Mouse (Mus musculus) gastrocnemius, postnatal 4 days (tissue): ENCODE results near the gene Prkg1. TPM values are rescaled to one million over a fixed set of nuclear protein-coding genes. Genes with fewer than 3 reads are reported as not detected.

Experiments
- DNase-seq, 2 experiments: peaks; one replicate each; pipeline ENCODE4 v3.0.0; 2021 to 2022; ENCODE audit warnings: low spot score in 2 of 2, mixed read lengths in 2 of 2
- long read RNA-seq, 2 experiments: library from polyadenylated mRNA; stranded (forward); transcript quantifications; one replicate each; pipeline ENCODE4 v2.0.0; 2021
- total RNA-seq, 2 experiments: library from RNA; stranded (reverse); gene quantifications; 2 replicates each; pipeline ENCODE4 v1.2.3; 2021

The Prkg1 gene
- 10 to 100 TPM; 42.3 to 50.1 TPM for total RNA-seq
- long read RNA-seq, experiment 1, partial matches to known transcripts, result 3 of 12 reads
- long read RNA-seq, experiment 1, other reads (novel, unspliced or antisense), result 9 of 12 reads
- long read RNA-seq, experiment 2, partial matches to known transcripts, result 6 of 14 reads
- long read RNA-seq, experiment 2, other reads (novel, unspliced or antisense), result 8 of 14 reads

- peak in 1 of 2 experiments; percentile 48 for DNase-seq
These were observed at the start of gene Prkg1 for GRCm38 (mm10) chr19:31764801-31765340. Prkg1 (minus strand) TSS chr19:31765033.

- no peak for DNase-seq
These were observed 48.3 kb upstream of the Prkg1 start for GRCm38 (mm10) chr19:31813087-31813486.

- no peak for DNase-seq
These were observed 46.5 kb upstream of the Prkg1 start for GRCm38 (mm10) chr19:31811371-31811770.

GRCm38 (mm10) chr19:31805391-31805790 is 40.6 kb upstream of the Prkg1 start:
- no peak for DNase-seq

DNA sequence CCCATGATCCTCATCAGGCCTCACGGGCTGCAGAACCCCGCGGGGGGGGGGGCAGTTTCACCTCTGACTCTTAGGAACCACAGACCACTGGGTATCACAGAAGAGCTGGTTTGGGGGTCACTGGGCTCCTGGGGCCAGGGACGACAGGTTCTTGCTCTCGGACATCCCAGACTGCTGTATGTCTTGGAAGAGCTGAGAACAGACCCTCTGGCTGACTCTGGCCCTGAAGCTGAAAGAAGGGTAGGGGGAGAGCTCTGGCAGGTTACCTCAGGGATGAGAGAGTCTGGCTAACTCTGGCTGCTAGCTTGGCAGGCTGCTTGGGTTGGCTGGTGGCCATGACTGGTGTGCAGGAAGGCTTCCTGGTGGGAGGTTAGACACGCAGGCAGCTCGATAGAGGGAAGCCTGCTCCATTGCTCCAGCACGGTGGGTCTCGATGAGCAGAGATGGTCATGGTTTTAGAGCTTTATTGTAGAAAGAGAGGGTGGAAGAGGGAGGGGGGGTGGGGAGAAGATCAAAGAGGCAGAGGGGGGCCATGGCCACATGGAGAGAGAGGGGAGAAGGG is 30.7 kb upstream of the Prkg1 start:
- DNase-seq, result no peak

DNA sequence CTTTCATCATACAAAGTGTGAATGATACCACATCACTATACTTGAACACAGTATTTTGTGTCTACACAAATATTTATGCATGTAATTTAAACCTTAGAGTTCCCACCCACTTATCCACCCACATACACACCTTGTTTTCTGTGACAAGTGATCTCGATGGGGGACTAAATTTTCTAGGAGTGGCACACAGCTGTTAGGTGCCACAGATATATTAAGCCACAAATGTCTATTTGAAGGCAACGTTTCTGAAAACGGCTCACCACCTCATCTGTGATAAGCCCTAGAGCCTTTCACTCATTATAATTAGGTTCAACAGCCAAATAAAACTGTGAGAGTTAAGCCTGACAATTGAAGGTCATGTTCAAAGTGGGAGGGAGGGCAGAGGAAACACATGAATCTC is 26.9 kb upstream of the Prkg1 start:
- DNase-seq, result no peak

- DNase-seq, result no peak
These were observed 16.7 kb upstream of the Prkg1 start for GRCm38 (mm10) chr19:31781521-31782018.

DNA sequence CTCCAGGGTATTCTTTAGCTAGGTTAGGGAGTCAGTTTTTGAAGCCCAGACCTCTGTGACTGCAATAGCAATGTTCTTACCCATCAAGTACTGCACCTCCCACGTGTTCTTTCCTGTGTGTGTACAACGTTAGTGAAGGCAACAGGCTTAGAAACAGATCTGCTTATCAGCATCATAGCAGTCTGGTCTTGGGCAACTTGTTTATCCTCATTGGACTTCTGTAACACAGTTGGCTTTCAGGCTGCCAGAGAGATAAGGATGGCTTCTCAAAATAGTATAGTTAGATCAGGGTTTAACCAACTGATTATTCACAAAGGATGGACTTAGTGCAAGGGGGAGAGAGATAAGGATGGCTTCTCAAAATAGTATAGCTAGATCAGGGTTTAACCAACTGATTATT is 16.2 kb upstream of the Prkg1 start:
- DNase-seq, result no peak

DNA sequence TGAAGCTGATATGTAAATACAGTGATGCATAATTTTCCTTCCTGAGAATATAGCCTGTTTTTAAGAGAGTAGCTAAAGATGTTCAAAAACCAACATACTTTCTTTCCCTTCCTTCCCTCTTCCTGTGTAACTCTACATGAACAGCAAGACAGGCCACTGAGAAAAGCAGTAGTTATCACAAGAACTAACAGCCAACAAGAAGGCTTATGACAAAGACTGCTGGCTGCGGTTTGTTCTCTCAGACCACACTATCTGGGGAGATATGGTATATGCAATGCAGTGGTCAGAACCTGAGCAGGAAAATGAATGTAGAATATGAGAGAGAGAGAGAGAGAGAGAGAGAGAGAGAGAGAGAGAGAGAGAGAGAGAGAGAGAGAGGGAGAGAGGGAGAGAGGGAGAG is 15.4 kb upstream of the Prkg1 start:
- no peak for DNase-seq

DNA sequence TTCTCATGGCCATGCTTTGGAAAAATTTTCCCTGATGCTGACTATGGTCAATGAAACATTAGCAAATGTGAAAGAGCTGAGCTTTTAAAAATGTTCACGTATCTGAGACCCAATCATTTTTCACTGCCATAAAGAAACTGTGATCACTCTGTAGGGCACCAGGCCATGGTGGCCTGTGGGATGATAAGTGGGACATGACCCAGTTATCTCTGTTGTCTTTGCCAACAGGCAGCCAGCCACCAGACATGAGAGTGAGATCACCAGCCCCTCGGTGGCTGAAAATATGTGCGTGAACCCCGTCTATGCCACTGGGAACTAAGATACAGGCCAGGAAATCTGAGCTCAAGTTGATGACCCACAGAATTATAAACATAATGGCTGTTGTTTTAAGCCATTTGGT is 14.2 kb upstream of the Prkg1 start:
- no peak for DNase-seq

- DNase-seq, result no peak
These were observed 2.2 kb upstream of the Prkg1 start for GRCm38 (mm10) chr19:31767004-31767403.

- no peak for DNase-seq
These were observed 618 bp upstream of the Prkg1 start for GRCm38 (mm10) chr19:31765451-31765850.

DNA sequence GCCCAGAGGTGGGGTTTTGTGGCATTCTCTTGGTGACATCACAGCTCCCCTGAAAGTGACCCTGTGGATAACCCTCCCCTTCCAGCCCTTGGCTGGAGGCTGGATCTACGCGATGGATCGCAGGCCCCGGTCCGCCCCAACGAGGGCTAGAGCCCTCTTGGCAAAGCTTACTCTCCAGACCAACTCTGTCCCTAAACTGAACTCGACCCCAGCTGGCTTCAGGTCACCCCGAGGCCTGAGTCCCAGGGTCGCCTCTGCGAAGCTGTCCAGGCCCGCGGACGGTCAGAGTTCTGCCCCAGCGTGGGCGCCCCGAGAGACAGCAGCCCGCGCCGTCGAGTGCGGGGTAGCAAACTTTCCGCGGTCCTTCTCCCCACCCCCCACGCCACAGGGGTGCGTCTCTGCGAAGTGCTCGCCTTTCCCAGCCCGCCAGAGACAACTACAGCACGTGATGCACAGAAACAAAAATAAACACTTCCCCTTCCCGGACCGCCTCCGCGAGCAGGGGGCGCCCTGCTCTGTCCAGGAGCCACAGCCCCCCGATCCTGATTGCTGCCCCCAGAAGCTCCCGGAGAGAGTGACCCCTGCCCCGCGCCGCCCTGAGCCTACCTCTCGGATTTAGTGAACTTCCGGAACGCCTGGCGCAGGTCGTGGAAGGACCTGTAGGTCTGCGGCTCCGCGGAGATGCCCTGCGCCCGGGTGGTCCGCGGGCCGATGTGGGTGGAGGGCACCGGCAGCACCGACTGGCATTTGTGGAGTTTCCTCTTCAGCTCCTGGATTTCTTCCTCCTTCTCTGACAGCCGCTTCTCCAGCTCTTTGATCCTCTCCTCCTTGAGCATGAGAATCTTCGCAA is 657 bp downstream of the Prkg1 start:
- DNase-seq, result peak; percentile 29 to 43

DNA sequence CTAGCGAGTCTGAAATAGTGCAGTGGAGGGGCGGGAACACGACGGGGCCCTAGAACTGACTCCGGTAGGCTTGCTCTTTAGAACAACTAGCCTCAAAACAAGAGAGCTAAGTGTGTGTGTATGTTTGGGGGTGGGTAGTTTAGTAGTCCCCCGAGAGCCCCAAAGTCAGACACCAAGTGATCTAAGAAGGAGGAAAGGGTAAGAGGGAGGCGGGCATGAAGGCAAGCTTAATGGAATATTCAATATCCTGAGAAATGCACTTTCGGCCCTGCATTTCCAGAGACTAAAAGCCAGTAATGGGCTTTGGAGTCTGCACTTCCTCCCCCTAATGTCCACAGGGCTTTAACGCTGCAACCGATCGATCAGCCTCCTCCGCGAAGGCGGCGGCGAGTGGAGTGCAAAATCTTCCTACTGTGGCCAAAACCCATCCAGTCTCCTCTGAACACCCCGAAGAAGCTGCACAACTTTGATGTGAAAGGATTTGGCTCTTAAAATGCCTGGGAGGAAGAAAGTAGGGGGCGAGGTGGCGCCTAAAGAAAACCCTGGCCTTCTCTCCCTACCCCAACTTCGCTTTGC is 1.5 kb downstream of the Prkg1 start:
- DNase-seq, result no peak

- DNase-seq, result peak; percentile 22 to 49
These were observed 2.2 kb downstream of the Prkg1 start for GRCm38 (mm10) chr19:31762411-31763245.

DNA sequence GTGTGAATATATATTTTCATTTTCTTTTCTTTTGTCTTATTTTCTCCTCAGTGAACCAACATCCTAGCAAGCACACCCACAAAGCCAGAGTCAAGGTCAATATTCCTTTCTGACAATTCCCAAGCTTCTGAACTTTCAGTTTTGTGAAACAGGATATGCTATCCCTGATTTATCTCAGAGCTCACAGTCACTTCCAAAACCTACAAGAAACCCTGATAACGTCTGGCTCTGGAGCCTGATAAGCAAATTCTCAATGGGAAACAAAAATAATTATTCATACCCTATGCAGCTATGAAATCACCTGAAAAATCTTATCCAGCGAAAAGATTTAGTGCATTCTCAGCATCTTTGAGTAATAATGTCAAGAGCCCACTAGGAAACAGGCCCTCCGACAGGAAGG is 5.0 kb downstream of the Prkg1 start:
- DNase-seq, result no peak

GRCm38 (mm10) chr19:31755929-31756792 is 8.7 kb downstream of the Prkg1 start:
- DNase-seq, result peak in 1 of 2 experiments; percentile 52

DNA sequence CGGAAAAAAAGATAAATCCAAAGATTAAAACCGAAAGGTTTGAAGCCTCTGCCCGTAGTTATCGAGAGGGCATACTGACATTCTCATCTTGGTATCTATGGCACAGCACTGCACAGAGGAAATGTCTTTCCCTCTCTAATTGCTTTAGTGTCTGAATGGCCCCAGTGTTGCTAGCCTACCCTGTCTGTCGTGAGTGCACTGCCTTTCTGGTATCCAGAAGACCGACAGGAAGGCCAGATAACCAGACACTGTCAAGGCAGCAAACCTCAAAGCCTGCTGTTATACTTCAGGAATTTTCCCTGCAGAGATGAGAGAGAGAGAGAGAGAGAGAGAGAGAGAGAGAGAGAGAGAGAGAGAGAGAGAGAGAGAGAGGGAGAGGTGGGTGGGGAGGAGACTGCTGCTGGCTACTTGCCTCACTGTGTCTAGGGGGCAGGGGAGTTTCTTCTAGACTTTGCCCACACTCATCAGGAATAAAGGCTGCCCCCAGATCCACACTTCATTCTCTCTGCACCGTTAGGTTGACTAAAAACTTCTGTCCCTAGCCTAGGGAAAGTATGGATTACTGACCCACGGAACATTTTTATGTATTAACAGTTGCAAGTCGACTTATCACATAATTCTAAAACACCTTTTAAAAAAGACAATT is 10.1 kb downstream of the Prkg1 start:
- no peak for DNase-seq
